Mouse (Mus musculus) cerebellum, postnatal 10 days (tissue): ENCODE data around the gene Tcf7l2.

ENCODE experiments used
- DNase-seq, 2 experiments: peaks; one replicate each; pipeline ENCODE4 v3.0.0; 2021; ENCODE audit warnings: mixed read lengths in 2 of 2

Tcf7l2 gene

DNA sequence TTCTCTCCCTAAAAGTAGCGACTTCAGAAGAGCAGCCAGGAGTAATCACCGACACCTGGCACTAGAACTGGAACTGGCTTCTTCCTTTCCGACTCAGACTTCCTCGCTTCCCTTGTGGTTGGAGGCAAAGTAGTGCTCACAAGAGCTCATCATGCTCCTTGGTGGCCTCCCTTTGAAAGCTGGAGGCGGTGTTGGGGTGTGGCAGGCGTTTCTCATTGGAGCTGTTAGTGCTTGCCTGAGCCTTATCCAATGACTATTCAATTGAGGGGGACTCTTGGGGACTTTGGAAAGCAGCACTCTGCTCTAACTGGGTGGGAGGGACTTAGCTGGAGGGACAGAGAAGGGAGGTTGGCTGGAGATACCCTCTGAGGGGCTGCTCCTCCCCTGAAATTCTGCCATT lies 9.1 kb upstream of the Tcf7l2 start:
- no peak for DNase-seq

DNA sequence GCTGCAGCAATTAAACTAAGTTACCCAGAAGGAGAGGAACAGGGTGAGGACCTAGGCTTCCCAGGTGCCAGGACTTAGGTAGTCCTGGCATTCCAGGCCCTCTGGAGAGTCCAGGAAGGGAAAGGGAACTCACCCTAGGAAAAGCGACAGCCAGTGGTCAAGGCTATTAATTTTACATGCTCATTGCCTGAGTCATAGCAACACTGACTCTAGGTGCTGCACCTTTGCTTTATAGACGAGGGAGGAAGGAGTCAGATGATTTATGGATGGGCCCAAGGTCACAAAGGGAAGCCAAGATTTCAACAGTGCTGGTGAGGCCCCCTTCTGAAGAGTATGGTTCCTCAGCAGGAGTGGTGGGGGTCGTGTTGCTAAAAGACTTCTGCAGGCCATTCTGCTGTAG lies 8.6 kb upstream of the Tcf7l2 start:
- no peak for DNase-seq

DNA sequence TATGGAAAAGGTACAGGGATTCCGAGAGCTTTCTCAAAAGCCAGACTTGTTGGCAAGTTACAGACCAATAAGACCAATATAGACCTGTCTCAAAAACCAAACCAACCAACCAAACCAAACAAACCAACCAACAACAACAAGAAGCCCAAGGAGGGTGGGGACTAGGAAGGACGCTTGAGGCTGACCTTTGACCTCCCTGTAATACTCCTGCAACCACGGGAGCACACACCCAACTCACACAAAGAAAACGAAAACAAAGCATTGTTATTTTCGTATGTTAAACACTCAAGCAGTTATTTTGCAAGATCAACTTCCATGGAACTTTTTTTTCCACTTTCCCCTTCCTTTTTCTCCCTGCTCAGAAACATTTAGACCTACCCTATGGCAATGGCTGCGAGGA lies 5.6 kb upstream of the Tcf7l2 start:
- DNase-seq: no peak

DNA sequence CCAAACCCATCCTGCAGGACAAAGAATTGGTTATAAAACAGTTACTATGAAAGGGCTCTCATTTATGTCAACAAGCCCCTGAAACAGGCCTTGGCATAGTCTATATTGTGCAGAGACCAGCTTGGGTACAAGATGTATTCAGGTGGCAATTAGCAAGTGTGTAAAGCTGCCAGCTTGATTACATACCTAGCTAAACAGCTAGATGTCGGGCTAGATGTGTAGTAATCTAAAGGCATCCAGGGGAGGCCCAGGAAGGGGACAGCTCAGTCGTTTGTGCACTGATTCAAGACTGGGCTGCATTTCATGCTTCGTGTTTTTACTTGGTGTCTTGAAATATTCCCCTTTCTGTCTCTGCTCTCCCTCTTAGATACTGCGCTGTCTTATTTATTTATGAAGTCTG lies 1.9 kb upstream of the Tcf7l2 start:
- DNase-seq: no peak

DNA sequence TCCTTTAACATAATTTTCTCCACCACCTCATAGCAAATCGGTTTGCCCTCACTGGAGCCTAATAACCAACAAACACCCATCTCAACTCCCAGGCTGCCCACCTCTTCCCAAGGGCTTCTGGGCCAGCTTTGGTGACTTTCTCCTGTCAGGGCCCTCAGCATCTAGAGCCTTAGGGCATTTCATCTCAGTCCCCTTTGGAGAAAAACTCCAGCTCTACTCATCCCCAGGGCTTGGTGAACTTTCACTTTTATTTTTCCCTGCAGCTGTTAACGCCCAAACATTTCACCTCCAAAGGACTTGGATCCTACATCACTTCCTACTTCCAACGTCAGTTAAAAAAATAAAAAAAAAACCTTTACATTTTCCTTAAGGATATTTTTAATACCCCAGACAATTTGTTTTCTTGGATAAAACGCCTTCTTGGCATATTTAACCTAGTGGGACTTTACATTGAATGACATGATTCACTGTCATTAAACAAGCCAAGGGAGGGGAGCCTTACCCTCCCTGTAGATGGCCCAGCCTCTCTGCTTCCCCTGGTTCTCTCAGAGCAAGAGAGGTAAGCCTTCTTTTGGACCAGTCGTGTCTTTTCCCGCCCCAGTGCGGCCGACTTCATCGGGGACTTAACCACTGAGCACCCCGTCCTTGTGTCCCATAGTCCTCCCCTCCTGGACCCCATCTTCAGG lies 724 bp upstream of the Tcf7l2 start:
- DNase-seq: no peak

DNA sequence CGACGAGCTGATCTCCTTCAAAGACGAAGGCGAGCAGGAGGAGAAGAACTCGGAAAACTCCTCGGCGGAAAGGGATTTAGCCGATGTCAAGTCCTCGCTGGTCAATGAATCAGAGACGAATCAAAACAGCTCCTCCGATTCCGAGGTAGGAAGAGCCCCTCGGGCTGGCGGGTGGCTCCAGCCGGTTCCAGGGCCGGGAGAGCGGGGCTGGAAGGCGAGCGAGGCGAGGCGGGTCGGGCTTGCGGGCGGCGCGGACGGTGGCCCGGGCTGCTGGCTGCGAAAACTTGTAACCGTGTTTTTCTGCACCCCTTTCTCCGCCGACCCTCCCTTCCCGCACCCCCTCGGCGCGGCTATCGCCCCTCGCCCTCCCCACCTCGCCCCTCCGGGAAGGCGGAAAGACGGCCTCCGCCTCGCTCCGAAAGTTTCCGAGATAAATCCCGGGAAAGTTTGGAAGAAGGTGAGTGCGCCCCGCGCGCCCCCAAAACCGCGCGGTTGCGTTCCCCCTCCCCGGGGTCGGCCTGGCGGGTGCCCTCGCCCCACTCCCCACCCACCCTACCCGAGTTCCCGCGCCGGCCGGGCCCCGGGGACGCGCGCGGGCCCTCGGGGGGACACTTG lies 873 bp downstream of the Tcf7l2 start:
- DNase-seq: peak; percentile 53 to 59

DNA sequence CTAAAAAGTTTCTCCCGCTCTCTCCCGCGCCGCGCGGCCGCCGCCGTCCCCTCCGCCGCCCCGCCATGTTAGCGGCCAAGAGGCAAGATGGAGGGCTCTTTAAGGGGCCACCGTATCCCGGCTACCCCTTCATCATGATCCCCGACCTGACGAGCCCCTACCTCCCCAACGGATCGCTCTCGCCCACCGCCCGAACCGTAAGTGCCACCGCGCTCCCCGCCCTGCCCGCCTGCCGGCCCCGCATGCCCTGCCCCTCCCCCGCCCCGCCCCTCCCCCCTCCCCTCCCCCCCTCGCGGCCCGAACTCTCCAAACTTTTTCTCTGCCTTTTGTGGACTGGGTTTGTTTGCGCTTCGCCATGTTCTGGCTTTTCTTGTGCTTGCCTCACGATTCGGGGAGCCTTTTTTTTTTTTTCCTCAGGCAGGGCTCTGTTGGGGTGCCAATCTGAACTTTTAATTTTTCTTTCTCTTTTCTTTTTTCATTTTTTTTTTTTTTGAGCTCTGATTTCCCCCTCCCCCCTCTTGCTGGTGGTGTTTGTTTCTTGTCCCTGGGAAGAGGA lies 1.5 kb downstream of the Tcf7l2 start:
- DNase-seq: peak; percentile 46 to 48

DNA sequence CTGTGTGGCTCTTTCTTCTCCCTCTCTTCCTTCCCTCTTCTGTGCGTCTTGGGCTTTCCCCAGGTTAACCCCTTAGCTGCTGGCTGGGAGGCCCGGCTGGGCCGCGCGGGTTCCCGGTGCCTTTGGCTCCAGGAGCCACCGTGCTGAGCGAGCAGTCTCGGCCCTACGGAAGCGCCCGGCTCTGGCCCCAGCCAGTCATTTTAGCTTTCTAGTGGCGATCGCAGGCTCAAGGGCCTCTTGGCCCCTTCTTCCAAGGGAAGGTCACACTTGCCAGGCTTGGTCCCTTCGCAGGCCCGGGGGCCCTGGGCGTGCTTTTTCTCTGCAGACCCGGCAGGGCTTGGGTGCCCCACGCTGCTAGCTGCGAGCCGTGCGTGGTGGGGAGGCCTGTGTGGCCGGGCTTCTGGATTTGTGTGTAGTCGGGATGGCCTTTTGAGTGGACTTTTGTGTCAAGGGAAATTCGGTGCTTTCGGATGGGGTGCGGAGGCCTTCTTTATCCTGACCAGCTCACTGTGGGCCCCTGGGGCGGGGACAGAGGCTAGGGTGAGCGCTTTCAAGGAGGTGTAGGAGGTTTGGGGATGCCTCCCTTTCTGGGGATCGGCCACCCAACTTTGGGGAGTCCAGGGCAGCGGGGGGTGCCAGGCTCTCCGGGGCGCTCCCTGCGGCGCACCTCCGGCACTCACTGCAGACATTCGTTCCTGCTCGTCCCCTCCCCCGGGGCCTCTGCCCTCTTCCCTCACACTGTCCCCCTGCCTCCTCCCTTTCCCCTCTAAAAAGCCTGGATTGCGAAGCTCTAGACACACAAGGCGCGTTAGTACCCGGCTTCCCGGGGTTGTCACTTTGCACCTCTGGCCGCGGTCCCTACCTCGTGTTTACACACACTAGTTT lies 2.2 kb downstream of the Tcf7l2 start:
- peak; percentile 72 to 75 for DNase-seq

DNA sequence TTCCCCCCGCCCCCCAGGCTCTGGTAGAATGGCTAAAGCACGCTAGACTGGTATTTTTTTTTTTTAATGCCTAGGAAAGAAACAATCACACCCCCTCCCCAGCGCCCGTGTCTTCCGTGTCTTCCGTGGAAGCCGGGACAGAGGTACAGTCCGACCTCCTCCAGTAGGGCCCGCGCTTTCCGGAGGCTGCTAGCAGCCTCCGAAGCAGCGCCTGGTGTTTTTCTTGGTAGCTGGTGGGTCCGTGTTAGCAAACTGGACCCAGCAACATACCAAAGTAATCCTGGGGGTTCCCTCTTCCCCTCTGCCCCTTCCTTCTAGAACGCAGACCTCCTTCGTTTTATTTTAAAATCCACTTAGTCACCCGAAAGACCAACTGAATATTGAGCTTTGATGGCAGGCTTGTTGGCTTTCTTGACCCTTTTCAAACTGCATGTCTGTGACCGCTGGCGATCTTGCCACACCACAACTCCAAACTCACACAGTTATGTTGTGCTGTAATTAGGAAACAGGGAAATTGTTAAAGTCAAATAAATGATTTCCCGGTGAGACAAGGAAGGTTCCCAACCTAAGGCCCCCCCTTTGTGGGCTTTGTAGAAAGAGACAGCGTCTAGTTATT lies 3.1 kb downstream of the Tcf7l2 start:
- peak; percentile 38 to 40 for DNase-seq

DNA sequence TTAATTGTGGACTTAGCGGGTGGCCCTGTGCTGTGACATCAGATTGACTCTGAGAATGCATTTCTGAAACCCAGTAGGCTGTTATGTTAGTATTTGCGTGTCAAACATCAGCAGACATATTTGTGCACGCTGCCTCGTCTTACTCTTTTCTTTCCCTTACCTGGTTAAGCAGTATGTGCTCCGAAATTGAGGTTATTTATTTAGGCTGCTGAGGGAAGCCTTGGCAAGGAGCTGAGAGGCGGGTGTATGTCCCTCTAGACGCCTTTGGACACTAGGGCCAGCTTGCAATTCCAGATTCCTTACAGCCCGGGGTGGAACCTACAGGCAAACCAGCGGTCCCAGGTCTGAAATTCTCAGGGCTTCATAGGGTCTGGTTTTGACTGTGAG lies 3.6 kb downstream of the Tcf7l2 start:
- peak in 1 of 2 experiments; percentile 26 for DNase-seq

DNA sequence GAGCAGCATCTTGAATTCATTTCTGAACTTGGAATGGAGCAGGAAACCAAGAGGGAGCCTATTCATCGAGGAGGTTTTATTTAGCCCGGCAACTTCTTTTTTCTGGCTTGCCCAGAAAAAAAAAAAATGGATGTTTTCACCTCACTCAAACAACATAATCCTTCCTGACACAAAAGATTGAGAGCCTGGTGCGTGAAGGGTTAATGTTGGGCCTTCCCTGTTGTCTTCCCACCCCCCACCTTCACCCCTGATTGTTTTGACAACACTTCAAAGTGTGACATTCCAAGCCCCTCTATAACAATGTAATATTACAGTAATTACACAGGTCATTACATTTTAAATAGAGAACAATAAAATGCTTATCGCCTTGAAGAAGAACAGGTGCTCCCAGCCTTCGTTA lies 4.6 kb downstream of the Tcf7l2 start:
- DNase-seq: no peak

DNA sequence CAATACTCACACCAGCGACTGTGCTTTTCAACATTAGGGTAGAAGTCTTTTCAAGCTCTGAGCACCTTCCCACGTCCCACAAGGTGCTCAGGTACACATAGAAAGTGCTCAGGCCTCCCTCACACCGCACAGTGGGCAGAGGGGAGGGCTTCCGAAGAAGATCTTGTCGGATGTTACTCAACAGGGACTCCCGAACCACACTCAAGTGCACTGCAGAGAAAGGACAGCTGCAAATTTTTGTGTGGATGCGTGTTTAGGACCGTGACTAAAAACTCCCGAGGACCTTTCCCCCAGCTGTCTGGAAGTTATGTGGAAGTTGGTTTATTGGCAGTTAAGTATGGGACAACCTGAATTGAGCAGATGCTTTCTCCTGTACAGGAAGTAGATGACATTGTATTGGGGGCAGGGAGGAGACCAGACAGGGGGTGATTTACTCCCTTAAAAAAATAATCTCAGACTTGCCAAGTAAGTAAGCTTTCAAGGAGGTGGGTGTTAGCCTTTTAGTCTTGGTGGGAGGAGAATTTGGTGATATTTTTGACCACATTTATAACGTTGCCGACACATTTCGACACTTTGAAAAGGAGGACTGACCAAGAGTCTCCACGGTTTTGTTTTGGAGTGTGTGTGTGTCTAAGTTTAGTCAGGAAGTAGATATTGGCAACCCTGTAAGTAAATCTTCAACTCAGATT lies 5.8 kb downstream of the Tcf7l2 start:
- DNase-seq: no peak

DNA sequence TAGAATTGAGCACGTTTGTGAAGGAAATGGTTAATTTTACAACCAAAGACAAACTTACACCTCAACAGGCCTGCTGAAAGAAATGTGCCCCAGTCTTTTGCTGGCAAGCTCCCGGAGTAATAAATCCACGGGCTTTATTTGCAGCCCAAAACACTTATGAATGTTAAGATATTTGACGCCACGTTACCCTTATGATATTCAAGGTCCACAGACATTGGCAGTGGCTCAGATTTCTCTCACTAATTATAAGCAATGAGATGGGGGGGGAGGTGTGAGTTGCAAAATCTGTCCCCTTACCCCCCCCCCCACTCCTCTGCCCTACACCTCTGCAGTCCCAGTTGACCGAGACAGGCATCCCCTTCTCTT lies 6.3 kb downstream of the Tcf7l2 start:
- DNase-seq: no peak

DNA sequence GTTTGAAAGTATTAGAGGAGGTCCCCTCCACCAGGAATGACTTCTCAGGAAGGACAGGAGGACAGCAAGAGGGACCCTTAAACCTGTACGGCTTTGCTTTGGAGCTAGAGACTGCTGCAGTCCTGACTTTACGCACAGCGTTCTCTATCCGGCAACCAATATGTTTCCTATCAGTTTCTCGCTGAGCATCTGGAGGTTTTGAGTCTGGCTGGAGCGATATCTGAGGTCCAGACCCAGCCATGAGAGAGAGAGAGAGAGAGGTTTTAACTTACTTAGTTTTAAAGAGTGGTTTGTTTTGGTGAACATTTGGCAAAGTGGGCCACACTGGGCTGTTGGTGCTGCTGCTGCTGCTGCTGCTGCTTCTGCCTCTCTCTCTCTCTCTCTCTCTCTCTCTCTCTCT lies 7.2 kb downstream of the Tcf7l2 start:
- DNase-seq: no peak

DNA sequence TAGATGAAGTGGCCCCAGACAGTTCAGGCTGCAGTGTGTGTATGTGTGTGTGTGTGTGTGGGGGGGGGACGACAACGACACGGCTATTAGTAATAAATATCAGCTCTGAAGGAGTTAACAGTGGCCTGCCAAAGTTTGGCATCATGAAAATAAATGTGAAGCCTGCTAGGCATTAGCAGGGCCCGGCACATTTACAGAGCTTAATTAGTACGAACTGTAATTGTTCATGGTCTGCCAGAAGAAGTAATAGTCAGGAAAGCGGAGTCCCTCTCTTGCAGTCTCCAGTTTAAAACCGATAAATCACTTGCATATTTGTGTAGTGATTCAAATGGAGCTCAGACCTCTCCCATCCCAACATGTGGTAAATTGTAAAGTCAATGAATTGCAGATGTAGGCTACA lies 7.9 kb downstream of the Tcf7l2 start:
- DNase-seq: no peak

DNA sequence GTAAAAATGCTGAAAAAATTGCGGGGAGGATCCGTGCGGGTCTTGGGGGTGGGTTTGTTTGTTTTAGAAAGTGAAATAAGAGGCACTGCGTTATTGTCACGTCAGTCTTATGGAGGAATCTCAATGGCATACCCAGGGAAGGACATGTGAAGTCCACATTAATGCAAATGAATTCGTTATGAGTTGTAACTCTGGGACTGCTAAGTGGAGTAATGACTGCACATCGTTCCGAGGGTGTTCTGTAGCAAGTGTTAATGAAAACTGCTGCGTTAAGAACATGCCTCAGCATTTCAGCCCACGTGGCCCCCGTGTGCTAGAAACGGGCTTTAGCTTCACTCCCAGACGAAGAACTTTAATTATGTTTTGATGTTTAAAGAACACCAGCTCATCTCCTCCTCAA lies 8.4 kb downstream of the Tcf7l2 start:
- DNase-seq: no peak

DNA sequence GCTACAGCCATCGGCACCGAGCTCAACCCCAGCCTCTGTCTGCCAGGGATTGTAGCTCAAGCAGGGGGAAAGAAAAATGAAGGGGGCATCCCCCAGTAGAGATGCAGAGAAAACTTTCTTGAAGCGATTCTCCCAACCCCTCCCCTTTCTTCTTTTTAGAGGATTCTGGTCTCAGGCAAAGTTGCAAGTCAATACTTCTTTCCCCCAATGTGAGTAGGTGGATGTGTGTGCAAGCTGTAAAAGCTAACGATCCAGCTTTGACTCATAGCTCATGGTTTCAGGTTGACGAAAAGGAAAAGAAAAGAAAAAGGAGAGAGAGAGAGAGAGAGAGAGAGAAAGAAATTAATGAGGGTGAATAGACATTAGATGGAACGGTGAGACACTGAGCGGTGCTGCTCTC lies 8.8 kb downstream of the Tcf7l2 start:
- no peak for DNase-seq

DNA sequence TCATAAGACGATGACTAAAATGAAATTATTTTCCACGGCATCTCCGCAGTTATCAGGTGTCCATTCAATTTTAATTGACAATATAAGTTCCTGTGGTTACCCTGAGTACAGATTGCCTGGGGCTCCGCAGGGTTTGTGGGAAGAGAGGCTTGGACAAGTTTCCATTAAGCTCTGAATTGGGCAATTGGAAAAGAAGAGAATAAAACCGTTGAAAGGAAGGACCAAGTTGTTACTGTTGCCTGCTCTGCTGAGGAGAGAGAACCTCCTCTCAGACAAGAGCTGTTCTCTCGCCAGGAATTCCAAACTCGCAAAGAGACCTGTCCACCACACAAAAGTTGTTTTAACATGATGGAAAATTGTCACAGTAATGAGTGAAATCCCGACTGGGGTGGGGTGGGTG lies 11.2 kb downstream of the Tcf7l2 start:
- DNase-seq: no peak

DNA sequence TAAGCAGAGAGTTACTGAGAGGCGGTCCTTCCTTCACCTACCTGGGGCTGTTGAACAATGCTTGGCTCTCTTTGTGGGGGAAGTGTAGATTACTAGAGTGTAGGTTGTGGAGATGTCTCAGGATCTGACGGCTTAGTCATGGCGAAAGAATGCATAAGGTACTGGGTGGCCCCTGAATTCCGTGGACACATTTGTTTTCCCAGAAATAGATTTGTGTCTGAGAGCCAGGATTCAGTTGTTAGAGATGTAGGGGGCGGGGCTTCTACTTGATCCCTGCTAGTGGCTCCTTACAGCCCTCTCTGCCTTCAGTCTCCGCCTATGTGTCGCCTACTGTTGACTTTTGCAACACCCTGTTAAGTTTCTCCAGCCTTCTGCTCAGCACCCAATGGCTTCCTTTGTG lies 12.7 kb downstream of the Tcf7l2 start:
- DNase-seq: no peak

DNA sequence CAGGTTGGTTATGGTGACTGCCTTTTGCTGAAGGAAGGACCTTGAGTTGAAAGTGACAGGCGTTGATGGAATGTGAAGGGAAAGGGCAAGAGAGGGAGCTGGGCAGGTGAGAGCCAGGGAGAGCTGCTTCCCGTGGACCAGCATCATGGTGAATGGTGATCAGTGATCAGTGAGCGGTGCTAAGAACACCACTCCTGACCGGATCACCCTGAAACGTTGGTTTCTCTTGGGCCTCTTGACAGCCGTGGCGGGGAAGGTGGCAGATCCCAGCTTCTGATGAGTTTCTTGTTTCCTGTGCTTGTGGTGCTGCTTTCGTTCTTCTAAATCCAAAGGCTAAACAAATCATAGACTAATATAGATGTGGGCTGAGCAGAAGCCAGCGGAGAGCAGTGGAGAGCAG lies 13.8 kb downstream of the Tcf7l2 start:
- no peak for DNase-seq

DNA sequence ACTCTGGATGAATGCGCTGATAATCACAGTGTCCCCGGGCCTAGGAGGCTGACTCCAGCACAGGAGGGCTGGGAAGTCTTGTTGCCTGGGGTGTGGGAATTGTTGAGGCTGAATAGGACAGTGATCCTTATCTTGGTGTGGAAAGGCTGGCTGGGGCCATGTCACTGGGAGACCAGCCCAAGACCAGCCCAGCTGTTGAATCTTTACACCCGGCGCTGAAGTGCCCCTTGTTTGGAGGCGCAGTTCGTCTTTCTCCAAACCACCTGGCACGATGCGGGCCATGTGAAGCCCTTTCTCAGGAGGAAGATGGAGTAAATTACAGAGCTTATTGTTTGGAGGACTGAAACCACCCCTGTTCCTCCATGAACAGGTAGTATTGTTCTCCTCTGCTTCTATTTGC lies 15.1 kb downstream of the Tcf7l2 start:
- no peak for DNase-seq

DNA sequence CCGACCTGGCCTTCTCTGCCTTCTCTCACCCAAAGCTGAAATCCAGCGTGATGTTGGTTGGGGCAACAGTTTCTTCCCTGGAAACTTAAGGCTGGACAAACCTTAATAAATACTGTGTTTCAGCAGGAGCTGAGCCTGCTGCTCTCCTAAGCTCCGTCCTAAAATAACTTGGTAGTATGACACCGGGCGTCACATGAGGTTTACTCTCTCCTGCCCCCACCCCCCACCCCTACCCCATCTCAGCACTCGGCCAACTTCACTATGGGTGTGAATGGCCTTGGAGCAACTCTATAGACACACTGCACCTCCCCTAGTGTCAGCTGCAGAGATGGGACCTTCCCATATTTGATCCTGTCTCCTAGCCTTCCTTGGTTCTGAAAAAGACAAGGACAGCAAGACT lies 15.8 kb downstream of the Tcf7l2 start:
- DNase-seq: no peak

DNA sequence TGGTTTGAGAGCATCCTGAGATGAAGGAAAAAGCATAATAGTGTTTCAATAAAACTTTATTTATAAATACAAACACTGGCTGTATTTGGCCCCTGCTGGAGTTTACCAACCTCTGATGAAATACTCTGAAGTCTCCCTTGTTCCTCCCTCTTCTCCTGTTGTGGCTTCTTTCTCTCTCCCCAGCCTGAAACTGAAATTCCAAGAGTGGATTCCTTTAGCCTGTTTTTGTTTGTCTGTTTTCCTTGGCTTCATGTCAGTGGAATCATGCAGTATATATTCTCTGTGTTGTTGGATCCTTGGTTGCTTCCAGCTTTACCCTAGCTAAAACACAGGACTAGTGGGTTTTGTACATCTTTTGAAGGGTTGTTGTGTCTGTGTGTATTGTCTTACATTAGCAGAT lies 16.5 kb downstream of the Tcf7l2 start:
- DNase-seq: no peak
